Mouse (Mus musculus): Measurements from ENCODE around the gene Asl.
"Not testable (repeated sequence)": the region's sequence is repeated elsewhere in the genome, so short reads cannot be mapped to it uniquely, and the experiment has no call there.

Asl gene

GRCm38 (mm10) chr5:130046100-130046499 lies 17.1 kb upstream of the Asl start:
- no peak for DNase-seq (ENCODE audit: low spot score)

- no peak for DNase-seq (ENCODE audit: low spot score)
Observed at GRCm38 (mm10) chr5:130044201-130044695, 15.2 kb upstream of the Asl start.

DNA sequence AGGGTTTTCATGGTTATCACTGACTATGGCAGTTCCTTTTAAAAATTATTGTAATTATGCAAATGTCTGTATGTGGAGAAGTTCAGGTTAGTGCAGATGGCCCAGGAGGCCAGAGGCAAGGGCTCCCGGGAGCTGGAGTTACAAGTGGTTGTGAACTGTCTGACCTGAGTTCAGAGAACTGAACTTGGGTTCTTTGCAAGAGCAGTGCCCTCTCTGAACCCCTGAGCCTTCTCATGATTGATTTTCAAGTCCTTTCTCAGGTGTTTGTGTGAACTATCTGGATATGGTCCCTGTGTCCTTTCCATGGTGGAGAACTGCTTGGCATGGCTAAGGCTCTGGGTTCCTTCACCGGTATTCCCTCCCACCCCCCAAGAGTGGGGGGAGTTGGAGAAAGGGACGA lies 14.7 kb upstream of the Asl start:
- DNase-seq (ENCODE audit: low spot score), result no peak

- DNase-seq (ENCODE audit: low spot score), result no peak
Observed at GRCm38 (mm10) chr5:130041262-130041661, 12.2 kb upstream of the Asl start.

GRCm38 (mm10) chr5:130040797-130041196 lies 11.8 kb upstream of the Asl start:
- no peak for DNase-seq (ENCODE audit: low spot score)

DNA sequence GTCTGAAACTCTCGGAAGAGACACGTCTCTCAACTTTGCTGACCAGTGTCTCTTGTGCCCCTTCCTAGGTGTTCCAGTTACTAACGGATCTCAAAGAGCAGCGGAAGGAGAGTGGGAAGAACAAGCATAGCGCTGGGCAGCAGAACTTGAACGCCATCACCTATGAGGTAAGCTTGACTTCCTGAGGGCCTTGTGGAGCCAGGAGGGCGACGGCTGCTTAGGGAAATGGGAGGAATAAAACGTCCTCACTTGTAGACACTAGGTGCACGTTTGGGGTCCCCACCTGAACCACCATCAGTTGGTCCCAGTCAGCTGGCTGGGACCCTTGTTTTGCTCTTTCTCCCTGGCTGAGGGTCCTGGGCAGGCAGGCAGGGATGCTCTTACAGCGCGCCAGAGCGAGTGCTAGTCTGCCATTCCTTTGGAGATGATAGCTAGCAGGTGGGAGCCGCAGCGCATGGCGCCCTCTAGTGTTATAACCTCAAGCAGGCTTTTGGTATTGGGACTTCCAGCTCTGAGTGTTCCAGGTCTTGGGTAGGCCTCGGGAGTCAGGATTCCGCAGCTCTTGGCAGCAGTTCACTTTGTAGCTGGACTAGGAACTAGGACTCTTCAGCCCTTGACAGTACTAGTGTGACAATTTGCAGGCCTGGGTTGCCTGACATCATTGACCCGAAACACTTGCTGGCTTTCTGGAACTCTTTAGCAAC lies 8.9 kb upstream of the Asl start:
- peak; percentile 48 for DNase-seq (ENCODE audit: low spot score)

DNA sequence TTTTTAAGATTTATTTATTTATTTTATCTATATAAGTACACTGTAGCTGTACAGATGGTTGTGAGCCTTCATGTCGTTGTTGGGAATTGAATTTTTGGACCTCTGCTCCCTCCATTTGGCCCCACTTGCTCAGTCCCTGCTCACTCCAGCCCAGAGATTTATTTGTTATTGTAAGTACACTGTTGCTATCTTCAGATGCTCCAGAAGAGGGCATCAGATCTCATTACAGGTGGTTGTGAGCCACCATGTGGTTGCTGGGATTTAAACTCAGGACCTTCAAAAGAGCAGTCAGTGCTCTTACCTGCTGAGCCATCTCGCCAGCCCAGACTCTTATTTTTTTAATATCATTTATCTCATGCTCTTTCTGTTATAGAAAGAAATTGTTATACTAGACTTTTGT lies 7.3 kb upstream of the Asl start:
- not testable (repeated sequence) for DNase-seq (ENCODE audit: low spot score)

DNA sequence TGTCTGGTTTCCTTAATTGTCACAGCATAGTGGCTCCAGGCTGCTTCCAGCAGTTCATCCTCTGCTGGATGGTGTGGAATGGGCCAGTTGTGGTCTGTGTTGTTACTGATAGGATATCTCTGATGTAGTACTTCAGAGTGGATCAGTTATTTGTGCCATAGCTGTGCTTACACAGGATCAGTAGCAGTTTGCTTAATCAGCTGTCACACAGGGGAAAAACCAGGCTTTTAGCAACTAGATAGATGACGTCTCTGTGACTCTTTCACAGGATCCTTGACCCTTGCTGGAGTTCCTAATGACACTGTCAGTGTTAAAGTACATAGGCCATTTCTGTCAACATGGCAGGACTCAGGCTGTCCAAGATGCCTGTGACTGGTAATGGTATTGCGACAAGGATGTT lies 4.8 kb upstream of the Asl start:
- DNase-seq (ENCODE audit: low spot score), result no peak

DNA sequence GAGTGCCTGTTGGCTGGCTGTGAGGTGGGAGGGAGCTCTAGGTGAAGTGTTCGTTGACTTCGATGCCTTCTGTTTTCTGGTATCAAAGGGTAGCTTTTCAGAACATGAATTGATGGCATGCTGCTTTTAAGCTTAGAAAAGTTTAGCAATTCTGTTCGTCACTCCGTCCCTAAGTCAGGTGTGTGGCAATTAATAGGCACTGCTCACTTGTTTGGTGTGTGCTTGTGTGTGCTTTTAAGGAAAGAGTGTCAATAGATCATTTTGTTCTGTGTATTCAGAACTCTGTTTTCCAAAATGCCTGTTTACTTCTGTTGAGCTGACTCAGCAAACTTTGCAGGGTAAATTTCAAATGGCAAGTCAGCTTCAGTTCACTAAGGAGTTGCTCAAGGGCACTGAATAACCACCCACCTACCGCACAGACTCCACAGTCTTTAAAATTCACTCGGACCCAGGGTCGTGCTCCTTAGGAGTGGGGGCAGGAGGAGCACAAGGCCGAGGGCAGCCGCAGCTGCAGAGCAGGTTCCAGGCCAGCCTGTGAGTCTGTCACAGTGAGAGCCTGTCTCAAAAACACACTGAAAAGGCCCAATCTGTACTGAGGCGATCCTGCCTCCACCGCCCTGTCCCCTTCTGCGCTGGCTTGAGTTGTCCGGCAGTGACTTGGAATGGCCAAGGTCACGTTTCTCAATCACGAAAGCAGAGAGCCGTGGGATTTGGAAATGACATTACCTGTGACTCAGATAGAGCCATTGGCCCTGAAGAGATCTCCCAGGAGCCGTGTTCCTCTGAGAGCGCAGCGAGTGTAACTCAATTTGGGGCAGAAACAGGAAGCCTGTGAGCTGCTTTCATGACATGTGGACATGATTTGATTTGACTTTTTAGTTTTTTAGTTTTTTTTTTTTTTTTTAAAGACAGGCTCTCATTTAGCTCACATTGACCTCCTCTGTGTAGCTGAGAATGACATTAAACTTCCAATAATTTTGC lies 2.7 kb upstream of the Asl start:
- no peak for DNase-seq (ENCODE audit: low spot score)

DNA sequence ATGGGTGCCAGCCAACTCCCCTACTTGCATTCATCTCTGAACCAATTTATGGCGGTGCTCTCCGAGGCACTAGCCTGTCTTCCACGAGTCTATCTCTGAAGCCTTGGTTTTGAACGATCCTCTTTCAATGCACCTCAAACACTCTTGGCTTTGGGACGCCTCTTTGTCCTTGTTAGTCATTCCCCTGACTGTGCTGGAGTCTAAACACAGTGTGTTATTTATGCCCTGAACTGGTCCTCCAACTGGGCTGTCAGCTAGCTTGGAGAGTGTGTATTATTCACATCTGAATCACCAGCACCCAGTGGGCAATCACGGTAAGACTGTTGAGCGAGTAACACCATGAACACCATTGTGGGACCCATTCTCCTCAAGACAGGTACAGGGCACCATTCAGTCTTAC lies 1.4 kb downstream of the Asl start:
- no peak for DNase-seq (ENCODE audit: low spot score)

DNA sequence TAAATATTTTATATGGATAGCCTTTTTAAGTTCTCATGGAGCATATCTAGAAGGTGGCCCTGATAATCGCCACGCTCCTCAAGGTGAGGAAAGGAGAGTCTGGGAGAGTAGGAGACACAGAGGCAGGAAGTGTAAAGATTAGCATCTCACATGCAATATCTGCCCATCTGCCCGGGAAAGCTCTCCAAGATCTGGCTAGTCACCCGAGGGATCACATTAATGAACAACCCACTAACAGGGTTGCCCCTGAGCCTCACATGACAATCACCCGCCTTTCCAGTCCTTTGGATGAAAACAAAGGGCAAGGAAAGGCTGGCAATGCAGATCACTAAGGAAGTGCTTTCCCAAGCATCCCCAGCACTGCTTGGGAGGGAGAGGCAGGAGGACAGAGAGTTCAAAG lies 1.9 kb downstream of the Asl start:
- DNase-seq (ENCODE audit: low spot score), result peak; percentile 81

DNA sequence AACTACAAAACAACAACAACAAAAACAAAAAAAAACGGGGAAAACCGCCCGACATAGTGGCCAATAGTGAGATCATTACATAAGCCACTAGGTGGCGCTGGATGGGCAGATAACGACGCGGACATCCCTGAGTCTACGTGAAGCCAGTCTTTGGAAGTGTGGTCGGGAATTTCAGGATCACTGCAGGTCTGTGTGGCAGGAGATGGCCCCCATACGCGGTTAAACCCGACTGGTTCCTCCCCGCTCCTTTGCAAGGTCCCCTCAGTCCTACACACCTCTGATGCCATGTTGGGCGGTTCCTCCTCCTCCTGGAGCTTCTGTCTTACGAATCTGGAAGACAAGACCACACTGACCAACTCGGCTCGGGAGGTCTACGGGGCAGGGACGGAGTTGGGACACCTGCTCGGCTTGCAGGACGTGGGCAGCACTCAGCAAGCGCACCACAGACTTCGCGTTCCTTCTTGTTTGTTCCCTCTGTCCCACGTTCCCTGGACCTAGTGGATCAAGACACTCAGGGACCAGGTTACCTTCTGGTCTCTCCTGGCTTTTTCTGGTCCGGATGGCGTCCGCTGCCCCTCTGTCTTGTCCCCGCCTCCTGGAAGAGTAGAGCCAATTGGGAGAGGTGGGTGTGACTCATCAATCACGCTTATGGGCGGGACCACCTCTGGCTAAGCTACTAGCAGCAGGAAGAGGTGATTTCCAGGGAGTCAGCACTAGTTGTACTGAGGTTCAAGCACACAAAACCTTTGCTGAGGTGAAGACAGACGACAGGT lies 5.1 kb downstream of the Asl start:
- DNase-seq (ENCODE audit: low spot score), result peak; percentile 94

DNA sequence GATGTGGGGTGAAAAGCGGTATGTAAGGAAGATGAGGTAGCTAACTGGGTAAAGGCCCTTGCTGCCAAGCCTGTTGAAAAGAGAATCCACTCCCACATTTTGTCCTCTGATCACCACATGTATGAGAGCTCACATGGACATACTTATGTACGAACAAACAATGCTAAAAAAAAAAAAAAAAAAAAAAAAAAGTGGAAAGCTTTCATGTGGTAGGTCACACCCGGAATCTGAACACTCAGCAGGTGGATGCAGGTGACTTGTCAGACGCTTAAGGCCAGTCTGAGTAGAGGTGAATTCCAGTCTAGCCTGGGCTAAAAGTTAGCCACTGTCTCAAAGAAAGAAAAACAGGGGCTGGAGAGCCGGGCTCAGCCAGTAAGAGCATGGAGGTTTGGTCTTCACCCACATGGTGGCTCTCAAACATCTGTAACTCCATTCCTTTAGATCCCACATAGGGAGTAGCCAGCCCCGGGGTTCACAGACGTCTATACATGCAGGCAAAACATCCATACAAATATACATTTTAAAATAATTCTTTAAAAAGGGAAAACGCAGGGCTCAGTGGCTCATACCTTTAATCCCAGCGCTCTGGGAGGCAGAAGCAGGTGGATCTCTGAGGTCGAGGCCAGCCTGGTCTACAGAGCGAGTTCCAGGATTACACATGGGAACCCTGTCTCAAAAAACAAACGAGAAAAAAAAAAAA lies 5.8 kb downstream of the Asl start:
- no peak for DNase-seq (ENCODE audit: low spot score)

DNA sequence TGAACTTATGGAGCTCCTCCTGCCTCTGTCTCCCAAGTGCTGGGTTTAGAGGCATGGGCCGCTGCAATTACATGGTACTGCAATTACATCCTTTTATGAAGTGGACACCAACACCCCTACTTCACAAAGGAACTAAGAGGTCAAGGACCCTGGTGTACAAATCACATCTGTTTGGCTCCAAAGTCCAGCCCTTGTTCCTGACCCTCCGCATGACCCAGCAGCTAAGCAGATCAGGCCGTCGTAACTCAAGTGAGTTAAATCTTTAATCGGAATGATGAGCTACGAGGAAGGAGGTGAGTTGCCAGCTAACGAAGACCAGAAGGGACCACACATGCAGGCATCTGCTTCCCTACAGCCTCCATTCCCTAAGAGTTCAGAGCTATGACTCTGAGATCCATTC lies 6.7 kb downstream of the Asl start:
- DNase-seq (ENCODE audit: low spot score), result peak; percentile 80

DNA sequence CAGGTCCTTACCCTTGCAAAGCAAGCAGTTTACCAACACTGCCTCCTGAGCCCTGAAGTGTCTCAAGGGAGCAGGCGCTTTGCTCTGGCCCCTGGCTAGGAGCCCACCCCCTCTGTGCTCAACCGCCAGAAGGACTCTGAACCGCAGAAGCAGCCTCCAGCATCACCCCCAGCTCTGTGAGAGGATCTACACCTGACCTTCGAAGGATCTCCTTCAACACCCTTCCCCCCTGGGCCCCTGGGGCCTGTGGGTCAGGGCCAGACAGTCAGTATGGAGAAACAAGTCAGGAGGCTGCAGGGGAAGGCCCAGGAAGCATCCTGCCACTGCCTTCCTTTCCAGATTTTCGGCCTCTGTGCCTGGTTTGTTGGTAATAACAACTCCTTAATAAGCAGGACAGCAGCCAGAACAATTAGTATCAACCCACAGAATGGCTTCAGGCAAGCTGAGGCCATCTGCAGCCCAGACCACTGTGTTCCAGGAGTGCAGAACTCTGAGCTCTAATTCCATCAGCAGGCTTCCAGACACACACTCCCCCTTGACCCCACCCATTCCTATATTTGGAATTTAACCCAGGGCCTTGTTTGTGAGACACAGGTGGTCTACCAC lies 7.6 kb downstream of the Asl start:
- peak; percentile 69 for DNase-seq (ENCODE audit: low spot score)

DNA sequence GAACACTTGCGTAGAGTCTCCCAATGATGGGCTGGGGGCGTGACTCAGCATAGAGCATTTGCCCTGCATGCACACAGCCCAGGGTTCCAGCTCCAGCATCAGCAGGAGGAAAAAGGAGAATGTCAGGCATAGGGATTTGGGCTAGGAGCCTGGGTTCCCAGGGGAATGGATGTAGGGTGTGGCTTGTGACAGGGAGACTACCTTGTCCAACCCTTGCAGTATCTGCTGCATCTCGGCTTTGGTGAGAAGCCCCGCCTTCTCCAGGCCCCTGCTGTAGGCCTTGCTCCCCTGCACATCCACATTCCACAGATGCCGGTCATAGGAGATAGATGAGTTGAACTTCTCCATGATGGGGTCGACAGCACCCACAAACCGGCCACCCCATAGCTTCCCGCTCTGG lies 9.6 kb downstream of the Asl start:
- DNase-seq (ENCODE audit: low spot score), result peak; percentile 46

DNA sequence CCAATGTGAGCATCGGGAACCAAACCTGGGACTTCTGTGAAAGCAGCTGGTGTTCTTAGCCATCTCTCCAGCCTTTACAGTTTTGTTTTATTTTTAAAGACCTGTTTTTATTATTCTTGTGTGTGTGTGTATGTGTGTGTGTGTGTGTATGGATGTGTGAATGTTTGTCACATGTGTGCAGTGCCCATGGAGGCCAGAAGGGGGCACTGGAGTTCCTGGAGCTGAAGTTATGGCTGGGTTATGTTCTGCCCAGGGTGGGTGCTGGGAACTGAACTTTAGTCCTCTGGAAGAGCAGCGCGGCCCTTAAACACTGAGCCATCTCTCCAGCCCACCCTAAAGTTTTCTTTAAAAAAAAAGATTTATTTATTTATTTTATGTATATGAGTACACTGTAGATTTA lies 13.9 kb downstream of the Asl start:
- no peak for DNase-seq (ENCODE audit: low spot score)

GRCm38 (mm10) chr5:130010961-130011360 lies 18.1 kb downstream of the Asl start:
- DNase-seq (ENCODE audit: low spot score), result no peak

DNA sequence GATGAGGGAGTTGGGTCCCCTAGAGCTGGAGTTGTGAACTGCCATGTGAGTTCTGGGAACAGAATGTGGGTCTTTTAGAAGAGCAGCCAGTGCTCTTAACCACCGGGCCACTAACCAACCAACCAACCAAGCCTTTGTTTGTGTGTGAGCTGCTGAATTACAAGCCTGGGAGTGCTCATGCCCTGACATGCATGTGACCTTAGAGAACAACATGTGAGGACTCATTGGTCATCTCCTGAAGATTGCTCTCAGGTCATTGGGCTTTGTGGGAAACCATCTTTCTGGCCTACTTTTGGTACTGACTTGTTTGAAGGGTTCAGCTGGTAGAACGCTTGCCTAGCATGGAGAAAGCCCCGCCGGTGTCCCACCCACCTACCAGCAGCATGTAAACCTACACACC lies 19.3 kb downstream of the Asl start:
- DNase-seq (ENCODE audit: low spot score), result no peak

GRCm38 (mm10) chr5:130008034-130008590 lies 20.9 kb downstream of the Asl start:
- no peak for DNase-seq (ENCODE audit: low spot score)

DNA sequence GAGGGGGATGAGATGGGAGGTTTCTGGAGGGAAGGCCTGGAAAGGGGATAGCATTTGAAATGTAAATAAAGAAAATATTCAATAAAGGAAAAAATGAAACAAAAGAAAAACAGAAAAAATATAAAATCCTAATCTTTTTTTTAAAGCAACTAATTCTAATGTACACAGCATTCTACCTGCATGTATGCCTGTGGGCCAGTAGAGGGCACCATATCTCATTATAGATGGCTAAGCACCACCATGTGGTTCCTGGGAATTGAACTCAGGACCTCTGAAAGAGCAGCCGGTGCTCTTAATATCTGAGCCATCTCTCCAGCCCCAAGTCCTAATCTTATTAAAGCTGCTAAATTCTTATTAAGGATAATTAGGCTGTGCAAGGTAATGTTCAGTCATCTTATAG lies 21.7 kb downstream of the Asl start:
- DNase-seq (ENCODE audit: low spot score), result no peak

All from yolk sac, embryonic 10.5 days (tissue).